Mouse (Mus musculus) lung, embryonic 15.5 days (tissue): Measurements from ENCODE around the gene Slc39a8. TPM values are rescaled to one million over a fixed set of nuclear protein-coding genes. Genes with fewer than 3 reads are reported as not detected.
A peak's percentile ranks its signal among the peaks of the same experiment; 100 is the strongest.

Experiments
- ATAC-seq: fragments of 200-750 bp; cut with Nextera tagmentation; 2 replicates; pipeline ENCODE4 v1.8.0; 2017; ENCODE audit warnings: moderate number of reproducible peaks, borderline replicate concordance; ENCODE audit not compliant: low FRiP score, low TSS enrichment; ENCODE audit errors: extremely low read depth
- H3K27ac ChIP-seq: fragments of 300-500 bp; sonication (generic); 2 replicates; pipeline ENCODE4 v1.5.1; 2015; ENCODE audit warnings: moderate library complexity, mild to moderate bottlenecking, inconsistent platforms
- H3K27me3 ChIP-seq: fragments of 300-500 bp; sonication (generic); 2 replicates; pipeline ENCODE4 v1.6.1; 2015; ENCODE audit warnings: inconsistent platforms
- H3K36me3 ChIP-seq: fragments of 300-500 bp; sonication (generic); 2 replicates; pipeline ENCODE4 v1.6.1; 2015; ENCODE audit warnings: inconsistent platforms
- H3K4me1 ChIP-seq: fragments of 300-500 bp; sonication (generic); 2 replicates; pipeline ENCODE4 v1.6.1; 2015; ENCODE audit warnings: inconsistent platforms
- H3K4me2 ChIP-seq: fragments of 300-500 bp; sonication (generic); 2 replicates; pipeline ENCODE4 v1.6.1; 2015; ENCODE audit warnings: inconsistent platforms, mild to moderate bottlenecking, moderate library complexity
- H3K4me3 ChIP-seq: fragments of 300-500 bp; sonication (generic); 2 replicates; pipeline ENCODE4 v1.5.1; 2015; ENCODE audit warnings: mild to moderate bottlenecking, inconsistent platforms
- H3K9ac ChIP-seq: fragments of 300-500 bp; sonication (generic); 2 replicates; pipeline ENCODE4 v1.6.1; 2015; ENCODE audit warnings: inconsistent platforms
- H3K9me3 ChIP-seq: fragments of 300-500 bp; sonication (generic); 2 replicates; pipeline ENCODE4 v1.6.1; 2016; ENCODE audit warnings: inconsistent platforms
- WGBS: fragments of 180-500 bp; shearing (Covaris S2); methylation state at CpG from one replicate; pipeline ENCODE4 v1.1.7; 2015; 5-methylcytosine and 5-hydroxymethylcytosine counted together
- polyA plus RNA-seq: library from polyadenylated mRNA; unstranded; fragments of >200 nt; fragmentation: Nextera tagmentation; extraction: Ambion mirVana; gene quantifications from 2 replicates; pipeline ENCODE4 v1.2.1, GENCODE M21; 2015

The Slc39a8 gene
- polyA plus RNA-seq = 20.4 and 23.9 TPM in 2 replicates

- H3K27ac ChIP-seq = peak within 1 kb of the TSS; percentile 86
- no peaks in the 10 kb centered on the region for H3K27me3 ChIP-seq
- H3K4me3 ChIP-seq = peak within 1 kb of the TSS; percentile 61
- H3K4me2 ChIP-seq = peak within 1 kb of the TSS; percentile 95
- WGBS = 1% methylated on average over 21 of the region's 22 CpGs
- no peaks in the 10 kb centered on the region for H3K9me3 ChIP-seq
- H3K36me3 ChIP-seq = no peaks in the 10 kb centered on the region
- H3K4me1 ChIP-seq = peaks cover 8% of the 10 kb centered on the region; the same call in 1 of the 2 replicates
- peak; percentile 94 for ATAC-seq
- H3K9ac ChIP-seq = peak within 1 kb of the TSS; percentile 63
Observed at GRCm38 (mm10) chr3:135825016-135825753, at the start of gene Slc39a8. Gene Slc39a8, plus strand, starts transcription at chr3:135825279.

- no peak overlapping the region for H3K27ac ChIP-seq
- ATAC-seq = no peak
- no peak overlapping the region for H3K9ac ChIP-seq
- no peaks in the 10 kb centered on the region for H3K4me1 ChIP-seq
- H3K9me3 ChIP-seq = no peaks in the 10 kb centered on the region
- no peaks in the 10 kb centered on the region for H3K36me3 ChIP-seq
- no peak overlapping the region for H3K4me3 ChIP-seq
- H3K4me2 ChIP-seq = no peak overlapping the region
- WGBS = 78% methylated on average over 7 of the region's 7 CpGs
- H3K27me3 ChIP-seq = no peaks in the 10 kb centered on the region
Observed at GRCm38 (mm10) chr3:135785065-135785464, 40.0 kb upstream of the Slc39a8 start.

DNA sequence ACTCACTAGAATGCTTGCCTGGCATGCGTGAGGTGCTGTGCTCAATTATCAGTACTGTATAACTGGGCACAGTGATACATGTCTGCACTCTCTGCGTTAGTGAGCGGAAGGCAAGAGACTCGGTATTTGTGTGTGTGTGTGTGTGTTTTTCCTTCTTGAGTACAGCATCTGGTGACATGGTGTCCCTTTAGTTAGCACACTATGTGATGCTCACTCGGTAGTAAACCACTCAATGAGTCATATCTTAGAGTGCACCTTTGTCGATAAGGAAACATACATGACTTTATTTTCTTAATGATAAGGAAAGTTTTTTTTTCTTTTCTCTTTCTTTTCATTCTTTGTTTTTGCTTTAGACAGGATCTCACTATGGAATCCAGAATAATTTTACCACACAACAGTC lies 29.0 kb upstream of the Slc39a8 start:
- Histone ChIP-seq H3K4me2 (no peak overlapping the region), H3K9ac (no peak overlapping the region), H3K4me1 (peaks cover 3% of the 10 kb centered on the region), H3K27me3 (no peaks in the 10 kb centered on the region), H3K4me3 (no peak overlapping the region), H3K27ac (no peak overlapping the region), H3K36me3 (no peaks in the 10 kb centered on the region), H3K9me3 (no peaks in the 10 kb centered on the region)
- 89% methylated on average over 6 of the region's 6 CpGs for WGBS
- ATAC-seq = no peak

GRCm38 (mm10) chr3:135798241-135798640 lies 26.8 kb upstream of the Slc39a8 start:
- H3K36me3 ChIP-seq = no peaks in the 10 kb centered on the region
- no peak overlapping the region for H3K4me3 ChIP-seq
- no peaks in the 10 kb centered on the region for H3K27me3 ChIP-seq
- H3K4me1 ChIP-seq = peaks cover 3% of the 10 kb centered on the region
- H3K9ac ChIP-seq = no peak overlapping the region
- no peak for ATAC-seq
- no peak overlapping the region for H3K4me2 ChIP-seq
- H3K27ac ChIP-seq = no peak overlapping the region
- H3K9me3 ChIP-seq = no peaks in the 10 kb centered on the region
- WGBS = 21% methylated on average over 3 of the region's 3 CpGs

GRCm38 (mm10) chr3:135798665-135799064 lies 26.4 kb upstream of the Slc39a8 start:
- no peaks in the 10 kb centered on the region for H3K36me3 ChIP-seq
- H3K4me3 ChIP-seq = no peak overlapping the region
- 2% methylated on average over 1 of the region's 1 CpGs for WGBS
- no peaks in the 10 kb centered on the region for H3K9me3 ChIP-seq
- no peak overlapping the region for H3K27ac ChIP-seq
- no peak overlapping the region for H3K4me2 ChIP-seq
- H3K9ac ChIP-seq = no peak overlapping the region
- peaks cover 3% of the 10 kb centered on the region for H3K4me1 ChIP-seq
- H3K27me3 ChIP-seq = no peaks in the 10 kb centered on the region
- peak; percentile 42; the same call in 1 of the 2 replicates for ATAC-seq

- H3K4me1 ChIP-seq = no peaks in the 10 kb centered on the region
- no peak for ATAC-seq
- no peaks in the 10 kb centered on the region for H3K27me3 ChIP-seq
- H3K9ac ChIP-seq = no peak overlapping the region
- H3K9me3 ChIP-seq = no peaks in the 10 kb centered on the region
- H3K4me2 ChIP-seq = no peak overlapping the region
- 54% methylated on average over 14 of the region's 14 CpGs for WGBS
- H3K36me3 ChIP-seq = no peaks in the 10 kb centered on the region
- no peak overlapping the region for H3K27ac ChIP-seq
- H3K4me3 ChIP-seq = no peak overlapping the region
Observed at GRCm38 (mm10) chr3:135814665-135815064, 10.4 kb upstream of the Slc39a8 start.

- Histone ChIP-seq H3K9ac (no peak overlapping the region), H3K27me3 (no peaks in the 10 kb centered on the region), H3K4me2 (no peak overlapping the region), H3K4me3 (no peak overlapping the region), H3K27ac (no peak overlapping the region), H3K4me1 (no peaks in the 10 kb centered on the region), H3K9me3 (no peaks in the 10 kb centered on the region), H3K36me3 (no peaks in the 10 kb centered on the region)
- ATAC-seq = no peak
- WGBS = 89% methylated on average over 5 of the region's 5 CpGs
Observed at GRCm38 (mm10) chr3:135815973-135816727, 8.9 kb upstream of the Slc39a8 start.

GRCm38 (mm10) chr3:135817124-135817523 lies 8.0 kb upstream of the Slc39a8 start:
- no peaks in the 10 kb centered on the region for H3K9me3 ChIP-seq
- no peaks in the 10 kb centered on the region for H3K36me3 ChIP-seq
- no peak for ATAC-seq
- H3K9ac ChIP-seq = no peak overlapping the region
- no peaks in the 10 kb centered on the region for H3K27me3 ChIP-seq
- WGBS = 63% methylated on average over 1 of the region's 1 CpGs
- no peaks in the 10 kb centered on the region for H3K4me1 ChIP-seq
- H3K4me3 ChIP-seq = no peak overlapping the region
- no peak overlapping the region for H3K27ac ChIP-seq
- no peak overlapping the region for H3K4me2 ChIP-seq

- Histone ChIP-seq H3K9me3 (no peaks in the 10 kb centered on the region), H3K36me3 (no peaks in the 10 kb centered on the region), H3K9ac (no peak overlapping the region), H3K4me1 (peaks cover 8% of the 10 kb centered on the region; the same call in 1 of the 2 replicates), H3K4me2 (peak overlapping the region; percentile 95), H3K27me3 (no peaks in the 10 kb centered on the region), H3K4me3 (no peak overlapping the region), H3K27ac (no peak overlapping the region)
- ATAC-seq = no peak
- WGBS = 3% methylated on average over 2 of the region's 4 CpGs
Observed at GRCm38 (mm10) chr3:135824436-135824835, 643 bp upstream of the Slc39a8 start.

- H3K27ac ChIP-seq = peak overlapping the region; percentile 86
- no peaks in the 10 kb centered on the region for H3K36me3 ChIP-seq
- H3K9me3 ChIP-seq = no peaks in the 10 kb centered on the region
- peak overlapping the region; percentile 95 for H3K4me2 ChIP-seq
- H3K4me3 ChIP-seq = peak overlapping the region; percentile 61
- H3K4me1 ChIP-seq = peaks cover 8% of the 10 kb centered on the region; the same call in 1 of the 2 replicates
- WGBS = under 1% methylated on average over 57 of the region's 57 CpGs
- peak overlapping the region; percentile 63 for H3K9ac ChIP-seq
- H3K27me3 ChIP-seq = no peaks in the 10 kb centered on the region
- ATAC-seq = peak; percentile 80
Observed at GRCm38 (mm10) chr3:135825754-135826683, 940 bp downstream of the Slc39a8 start.

GRCm38 (mm10) chr3:135826684-135827249 lies 1.7 kb downstream of the Slc39a8 start:
- WGBS = 15% methylated on average over 12 of the region's 12 CpGs

More at GRCm38 (mm10) chr3:135826684-135827249, 1.7 kb downstream of the Slc39a8 start:
- H3K4me3 ChIP-seq = peak overlapping the region; percentile 61
- H3K9me3 ChIP-seq = no peaks in the 10 kb centered on the region
- H3K4me1 ChIP-seq = peaks cover 8% of the 10 kb centered on the region; the same call in 1 of the 2 replicates
- no peaks in the 10 kb centered on the region for H3K27me3 ChIP-seq
- no peaks in the 10 kb centered on the region for H3K36me3 ChIP-seq
- H3K4me2 ChIP-seq = peak overlapping the region; percentile 95
- H3K27ac ChIP-seq = peak overlapping the region; percentile 86
- ATAC-seq = no peak
- H3K9ac ChIP-seq = peak overlapping the region; percentile 63
